Mouse (Mus musculus): ENCODE measurements at regions not wholly inside any gene's neighbourhood (a gene's known extent, or its start where the extent isn't known, plus 50 kb on each side); places are given as distances from the start of the nearest gene placed in this dataset.

GRCm38 (mm10) chr13:5558095-5558494 is 303.2 kb upstream of the Klf6 start:
- no peak for TF ChIP-seq ZMIZ1 (IDR thresholded peaks at IDR 0.05; ENCODE audit: low read depth, low read length)
- TF ChIP-seq EP300 (IDR thresholded peaks at IDR 0.05; ENCODE audit: low read depth in 1 of 2, low read length in 2 of 2), result no peak
- TF ChIP-seq TBP (IDR thresholded peaks at IDR 0.05; ENCODE audit: low read depth, low read length), result no peak
- TF ChIP-seq CTCF (IDR thresholded peaks at IDR 0.05 in 2 of 3, conservative IDR thresholded peaks at IDR 0.05 in 1 of 3; ENCODE audit: control insufficient read depth in 1 of 3, insufficient read depth in 1 of 3, low read depth in 2 of 3, low read length in 3 of 3, poor library complexity in 1 of 3, severe bottlenecking in 1 of 3), result no peak
- TF ChIP-seq TAL1 (IDR thresholded peaks at IDR 0.05; ENCODE audit: low read length), result no peak
- TF ChIP-seq GATA1 (IDR thresholded peaks at IDR 0.05; ENCODE audit: low read depth, low read length), result no peak
- TF ChIP-seq ELF1 (IDR thresholded peaks at IDR 0.05; ENCODE audit: low read depth, low read length), result no peak
- no peak for TF ChIP-seq ZKSCAN1 (IDR thresholded peaks at IDR 0.05; ENCODE audit: low read depth, low read length)
- TF ChIP-seq CHD1 (IDR thresholded peaks at IDR 0.05; ENCODE audit: low read depth, low read length), result no peak
- no peak for TF ChIP-seq USF2 (IDR thresholded peaks at IDR 0.05; ENCODE audit: borderline replicate concordance in 1 of 2, insufficient read depth in 1 of 2, low read depth in 1 of 2, low read length in 2 of 2)
- no peak for TF ChIP-seq HCFC1 (IDR thresholded peaks at IDR 0.05; ENCODE audit: low read depth, low read length)
- TF ChIP-seq POLR2AphosphoS5 (IDR thresholded peaks at IDR 0.05; ENCODE audit: borderline replicate concordance, low read depth, low read length), result no peak
- no peak for TF ChIP-seq MAZ (IDR thresholded peaks at IDR 0.05; ENCODE audit: low read depth, low read length)

Data from MEL (cell line).